Mouse (Mus musculus) CH12.LX (cell line): ENCODE measurements around the gene Slit2. TPM values are rescaled to one million over a fixed set of nuclear protein-coding genes. Genes with fewer than 3 reads are reported as not detected.

ENCODE experiments used
- DNase-seq: peaks from one replicate; pipeline ENCODE4 v3.0.0-alpha.2; 2013; ENCODE audit errors: extremely low read depth
- H3K27ac ChIP-seq: 2 replicates; pipeline ENCODE4 v1.5.1; 2012; ENCODE audit warnings: low read depth, mild to moderate bottlenecking, control low read depth, moderate library complexity; ENCODE audit not compliant: insufficient read depth
- H3K27me3 ChIP-seq: replicated peaks from 2 replicates; pipeline ENCODE3; 2012; ENCODE audit warnings: inconsistent platforms
- H3K36me3 ChIP-seq, 2 experiments: replicated peaks in 1 of 2; 2 replicates each; pipeline versions ENCODE3 to v1.6.1; 2012; ENCODE audit warnings: inconsistent platforms in 1 of 2, low read length in 1 of 2, mild to moderate bottlenecking in 1 of 2, mixed read lengths in 1 of 2, moderate library complexity in 1 of 2; ENCODE audit not compliant: control insufficient read depth in 1 of 2, insufficient read depth in 1 of 2
- H3K4me1 ChIP-seq, 2 experiments: 2 replicates each; pipeline ENCODE4 v1.6.1; 2012; ENCODE audit warnings: inconsistent platforms in 1 of 2, moderate library complexity in 1 of 2; ENCODE audit not compliant: insufficient read depth in 2 of 2, control insufficient read depth in 1 of 2
- H3K4me2 ChIP-seq: 2 replicates; pipeline ENCODE4 v1.6.1; 2012; ENCODE audit warnings: low read depth, mild to moderate bottlenecking, control low read depth; ENCODE audit not compliant: poor library complexity, insufficient read depth, severe bottlenecking
- H3K4me3 ChIP-seq, 3 experiments: fragments of 150-350 bp in 1 of 3; sonication (generic) in 1 of 3; replicated peaks in 1 of 3; 2 replicates each; pipeline versions ENCODE3 to v1.5.1; 2011 to 2012; ENCODE audit warnings: low read depth in 2 of 3, low read length in 2 of 3, mild to moderate bottlenecking in 2 of 3, moderate library complexity in 2 of 3, control low read depth in 1 of 3, improper control_type of control experiment in 1 of 3, inconsistent platforms in 1 of 3, mixed read lengths in 1 of 3; ENCODE audit not compliant: poor library complexity in 1 of 3
- H3K79me2 ChIP-seq: replicated peaks from 2 replicates; pipeline ENCODE4 v1.6.1; 2012; ENCODE audit warnings: mild to moderate bottlenecking, moderate library complexity; ENCODE audit not compliant: control insufficient read depth, poor library complexity, insufficient read depth, severe bottlenecking; ENCODE audit errors: extremely low read depth
- H3K9ac ChIP-seq: 2 replicates; pipeline ENCODE4 v1.6.1; 2012; ENCODE audit warnings: low read depth, mild to moderate bottlenecking, control low read depth, moderate library complexity; ENCODE audit not compliant: insufficient read depth
- H3K9me3 ChIP-seq: replicated peaks from 2 replicates; pipeline ENCODE3; 2012; ENCODE audit warnings: low read length, inconsistent platforms, mixed read lengths
- CHD1 ChIP-seq: IDR thresholded peaks from 2 replicates; pipeline ENCODE4 v1.6.1; 2012; ENCODE audit warnings: low read depth, low read length, improper control_type of control experiment, inconsistent platforms
- CHD2 ChIP-seq: IDR thresholded peaks from 2 replicates; pipeline ENCODE4 v1.6.1; 2011; ENCODE audit warnings: low read length, improper control_type of control experiment
- E2F4 ChIP-seq: IDR thresholded peaks from 2 replicates; pipeline ENCODE4 v1.6.1; 2011; ENCODE audit warnings: low read depth, low read length, improper control_type of control experiment; ENCODE audit not compliant: insufficient replicate concordance
- ETS1 ChIP-seq: conservative IDR thresholded peaks from 2 replicates; pipeline ENCODE4 v1.6.1; 2012; ENCODE audit warnings: low read depth, mild to moderate bottlenecking, inconsistent platforms, low read length, improper control_type of control experiment, moderate library complexity
- GABPA ChIP-seq: IDR thresholded peaks from 2 replicates; pipeline ENCODE4 v1.6.1; 2012; ENCODE audit warnings: low read depth, low read length, improper control_type of control experiment, inconsistent platforms; ENCODE audit not compliant: insufficient replicate concordance
- IRF4 ChIP-seq: IDR thresholded peaks from 2 replicates; pipeline ENCODE4 v1.6.1; 2014; ENCODE audit warnings: low read depth, mild to moderate bottlenecking, inconsistent platforms, low read length, improper control_type of control experiment
- JUN ChIP-seq: IDR thresholded peaks from 2 replicates; pipeline ENCODE4 v1.6.1; 2011; ENCODE audit warnings: low read depth, mild to moderate bottlenecking, low read length, improper control_type of control experiment, moderate library complexity; ENCODE audit not compliant: insufficient read depth
- KAT2A ChIP-seq: IDR thresholded peaks from 2 replicates; pipeline ENCODE4 v1.6.1; 2012; ENCODE audit warnings: low read length, improper control_type of control experiment, inconsistent platforms; ENCODE audit not compliant: insufficient replicate concordance
- MAX ChIP-seq: IDR thresholded peaks from 2 replicates; pipeline ENCODE4 v1.6.1; 2011; ENCODE audit warnings: low read length, improper control_type of control experiment
- MXI1 ChIP-seq: IDR thresholded peaks from 2 replicates; pipeline ENCODE4 v1.6.1; 2011; ENCODE audit warnings: mild to moderate bottlenecking, low read depth, low read length, improper control_type of control experiment
- MYC ChIP-seq: IDR thresholded peaks from 2 replicates; pipeline ENCODE4 v1.6.1; 2011; ENCODE audit warnings: low read depth, mild to moderate bottlenecking, improper control_type of control experiment, low read length
- NELFE ChIP-seq: IDR thresholded peaks from 2 replicates; pipeline ENCODE4 v1.6.1; 2011; ENCODE audit warnings: low read depth, low read length, improper control_type of control experiment
- RCOR1 ChIP-seq: conservative IDR thresholded peaks from 2 replicates; pipeline ENCODE4 v1.6.1; 2012; ENCODE audit warnings: low read depth, mild to moderate bottlenecking, inconsistent platforms, low read length, improper control_type of control experiment
- ZC3H11A ChIP-seq: IDR thresholded peaks from 2 replicates; pipeline ENCODE4 v1.6.1; 2012; ENCODE audit warnings: low read depth, mild to moderate bottlenecking, inconsistent platforms, low read length, improper control_type of control experiment
- ZMIZ1 ChIP-seq: IDR thresholded peaks from 2 replicates; pipeline ENCODE4 v1.6.1; 2012; ENCODE audit warnings: low read depth, mild to moderate bottlenecking, inconsistent platforms, low read length, improper control_type of control experiment
- dilution Hi-C: fragments of 300-500 bp; cut with MboI; formaldehyde crosslinking; loops from 2 replicates; pipeline ENCODE4 v1.14.3; 2020; ENCODE audit warnings: low sequenced_read_pairs; ENCODE audit not compliant: extremely low pct_unique_long_range_greater_than_20kb, extremely low pct_ligation_motif_present
- in situ Hi-C: fragments of 300-500 bp; cut with MboI; formaldehyde crosslinking; loops from 3 replicates; pipeline ENCODE4 v1.14.3; 2019; ENCODE audit warnings: low sequenced_read_pairs, low pct_ligation_motif_present, low pct_unique_long_range_greater_than_20kb, mixed read lengths
- polyA plus RNA-seq: library from polyadenylated mRNA; unstranded; fragments of >175 nt; gene quantifications from 2 replicates; pipeline ENCODE4 v1.2.1, GENCODE M21; 2012; ENCODE audit warnings: low read depth; ENCODE audit not compliant: insufficient read length
- total RNA-seq, 2 experiments: library from RNA; depleted of rRNA; stranded (reverse); fragments of 300-350 nt in 1 of 2; fragments of >200 nt in 1 of 2; gene quantifications; 2 replicates each; pipeline ENCODE4 v1.2.3; 2012 to 2014

Gene Slit2
- total and polyA plus RNA-seq, 3 experiments = 0.04 to 0.20 (median 0.17) TPM

DNA sequence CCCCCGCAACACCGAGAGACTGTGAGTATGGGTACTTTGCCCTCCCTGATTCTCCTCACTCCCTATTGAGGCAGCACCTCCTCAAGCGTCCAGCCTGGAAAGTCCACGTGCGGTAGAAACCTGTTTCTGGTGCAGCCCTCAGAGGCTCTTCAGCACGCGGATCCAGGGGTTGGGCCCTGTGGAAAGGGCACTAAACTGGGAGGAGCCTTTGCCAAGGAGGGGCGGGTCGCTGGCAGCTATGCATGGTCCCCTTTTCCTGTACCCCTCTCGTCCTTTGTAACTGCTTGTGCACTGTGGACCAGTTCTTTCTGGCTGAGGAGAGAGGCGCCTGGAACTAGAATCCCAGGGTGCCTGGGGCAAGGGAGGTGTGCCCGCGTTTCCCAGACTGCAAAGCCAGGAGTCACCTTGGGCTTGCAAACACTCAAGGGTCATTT, 2.3 kb downstream of the Slit2 start:
- in situ Hi-C loops = no loop called here
- DNase-seq = no peak
- Histone ChIP-seq H3K27ac (no peak overlapping the region), H3K9me3 (peaks cover 46% of the 10 kb centered on the region), H3K4me1 (no peaks in the 10 kb centered on the region), H3K9ac (no peak overlapping the region), H3K36me3 (no peaks in the 10 kb centered on the region), H3K79me2 (no peaks in the 10 kb centered on the region), H3K4me3 (no peak overlapping the region), H3K27me3 (no peaks in the 10 kb centered on the region), H3K4me2 (no peak overlapping the region)
- dilution Hi-C loops = no loop called here
- no peak for TF ChIP-seq CHD2
- no peak for TF ChIP-seq ZC3H11A

DNA sequence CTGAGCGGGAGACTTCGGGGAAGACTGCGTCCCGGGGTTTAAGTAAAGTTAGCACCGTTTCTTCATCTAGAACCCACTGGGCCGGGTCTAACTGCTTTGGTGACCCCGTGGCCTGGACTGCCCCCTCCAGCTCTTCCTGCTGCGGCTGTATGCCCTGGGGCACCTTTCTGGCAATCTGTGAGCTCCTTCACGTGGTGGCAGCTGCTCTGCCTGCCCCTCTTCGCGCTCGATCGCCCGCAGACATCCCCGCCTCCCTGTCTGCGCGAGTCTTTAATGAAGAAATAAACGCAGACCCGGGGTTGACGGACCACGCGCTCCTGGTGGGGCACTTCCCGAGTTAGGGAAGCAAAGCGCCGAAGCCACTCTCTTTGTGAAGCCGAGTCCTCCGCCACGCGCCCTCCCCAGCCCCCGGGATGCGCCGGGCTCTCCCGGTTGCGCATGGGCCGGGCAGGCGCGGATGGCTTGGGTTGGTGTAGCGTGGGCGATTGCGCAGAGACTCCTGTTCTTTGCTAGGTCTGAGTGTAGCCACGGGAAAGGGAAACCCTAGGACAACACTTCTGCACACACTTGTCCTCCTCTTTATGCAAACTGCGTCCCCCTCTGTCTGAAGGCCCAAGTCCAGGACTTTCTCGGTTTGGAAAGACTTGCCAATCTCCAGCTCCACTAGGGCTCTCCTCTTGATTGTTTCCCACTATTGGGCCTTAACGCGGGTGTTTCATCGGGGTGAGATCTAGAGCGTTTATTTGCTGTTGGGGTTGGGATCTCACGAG, 3.1 kb downstream of the Slit2 start:
- no peak overlapping the region for H3K4me3 ChIP-seq
- H3K27me3 ChIP-seq = no peaks in the 10 kb centered on the region
- TF ChIP-seq ETS1 (no peak), MXI1 (no peak), IRF4 (no peak), KAT2A (no peak), MYC (no peak), GABPA (no peak), RCOR1 (no peak), MAX (no peak)

DNA sequence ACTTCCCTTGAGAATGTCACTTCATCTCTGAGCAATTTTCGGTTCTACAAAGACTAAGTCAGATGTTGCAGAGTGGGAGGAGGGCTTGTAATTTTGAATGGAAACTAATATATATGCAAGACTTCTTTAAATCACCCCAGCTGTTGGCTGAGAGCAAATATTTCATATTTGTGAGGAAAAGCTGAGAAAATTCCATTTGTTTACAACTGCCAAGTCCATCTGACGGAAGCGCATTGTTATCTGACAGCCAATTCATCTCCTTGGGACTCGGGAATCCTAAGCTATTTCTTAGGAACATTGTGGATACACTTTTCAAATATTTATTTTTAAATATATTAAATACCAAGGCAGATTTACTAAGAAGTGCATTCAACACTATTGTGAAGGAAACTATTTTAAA, 8.0 kb downstream of the Slit2 start:
- Histone ChIP-seq H3K27me3 (no peaks in the 10 kb centered on the region), H3K4me2 (no peak overlapping the region), H3K79me2 (no peaks in the 10 kb centered on the region), H3K36me3 (no peaks in the 10 kb centered on the region), H3K9ac (no peak overlapping the region), H3K4me1 (no peaks in the 10 kb centered on the region), H3K27ac (no peak overlapping the region), H3K4me3 (no peak overlapping the region), H3K9me3 (peaks cover 21% of the 10 kb centered on the region)
- dilution Hi-C loops = no loop called here
- TF ChIP-seq CHD2 (no peak), MAX (no peak), CHD1 (no peak), E2F4 (no peak), ZMIZ1 (no peak), JUN (no peak), ZC3H11A (no peak), NELFE (no peak)
- in situ Hi-C loops = no loop called here
- DNase-seq = no peak

More for the DNA sequence above, 3.1 kb downstream of the Slit2 start:
- dilution Hi-C loops (no loop called here), in situ Hi-C loops (no loop called here)
- Histone ChIP-seq H3K79me2 (no peaks in the 10 kb centered on the region), H3K9ac (no peak overlapping the region), H3K4me1 (no peaks in the 10 kb centered on the region), H3K36me3 (no peaks in the 10 kb centered on the region), H3K27ac (no peak overlapping the region), H3K4me2 (no peak overlapping the region), H3K9me3 (peaks cover 46% of the 10 kb centered on the region)
- no peak for DNase-seq
